22 mouse cellular contexts compared by ENCODE assay signal in the genomic region with DNA sequence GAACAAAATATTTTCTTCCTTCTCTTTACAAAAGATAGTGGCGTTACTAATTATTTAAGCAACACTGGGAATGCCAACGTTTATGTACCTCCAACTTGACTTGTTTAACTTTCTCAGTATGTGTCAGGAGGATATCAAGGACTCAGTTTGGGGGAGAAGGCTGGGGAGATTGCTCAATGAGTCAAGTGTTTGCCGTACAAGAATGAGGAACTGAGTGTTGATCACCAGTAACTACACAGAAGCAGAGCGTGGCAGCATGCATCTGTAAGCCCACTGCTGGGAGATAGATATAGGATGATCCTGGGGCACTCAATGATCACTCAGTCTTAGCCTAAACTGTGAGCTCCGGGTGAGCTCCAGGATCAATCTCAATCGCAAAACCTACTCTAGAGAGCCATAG. TPM values are rescaled to one million over a fixed set of nuclear protein-coding genes. Genes with fewer than 3 reads are reported as not detected.
DNase-seq lines count a peak whose midpoint lies in the region; ATAC-seq and TF ChIP-seq lines count a peak whose summit lies in the region.
"Had no signal": no experiment of that assay in that cellular context is flagged by ENCODE, and none has a peak within 500 bp of the region (broad histone marks: within the 10 kb centered on the region; RNA-seq: fewer than 3 reads in every experiment).

No protein-coding gene starts in this region.

- H3K27ac ChIP-seq in MEL (ENCODE audit: control insufficient read depth, low read depth, low read length), result no peak overlapping the region
- no peak overlapping the region for H3K27ac ChIP-seq in intestine, embryonic 16.5 days (ENCODE audit: low read length)
- H3K27ac ChIP-seq: embryonic facial prominence, embryonic 12.5 days; forebrain, embryonic 15.5 days; heart, adult 2 months; hindbrain, embryonic 12.5 days; hindbrain, postnatal 0 days had no signal

- H3K4me2 ChIP-seq in intestine, embryonic 16.5 days (ENCODE audit: low read depth, low read length), result no peak overlapping the region
- H3K4me2 ChIP-seq: embryonic facial prominence, embryonic 12.5 days; forebrain, embryonic 15.5 days; heart, embryonic 12.5 days; hindbrain, embryonic 12.5 days had no signal

- H3K79me2 ChIP-seq in MEL (ENCODE audit: control insufficient read depth, insufficient read depth, low read length, poor library complexity), result no peaks in the 10 kb centered on the region; the same call in 1 of the 2 replicates

- TF ChIP-seq RAD21 in MEL (IDR thresholded peaks at IDR 0.05; ENCODE audit: low read depth, low read length), result no peak

- WGBS in intestine, embryonic 16.5 days, result 73% methylated on average over 6 of the region's 6 CpGs

- H3K36me3 ChIP-seq in MEL (ENCODE audit: control insufficient read depth in 1 of 2, insufficient read depth in 2 of 2, low read length in 2 of 2), result peaks cover 0 to 6% of the 10 kb centered on the region in 2 experiments; a peak in 2 of 4 replicates
- H3K36me3 ChIP-seq in intestine, embryonic 16.5 days (ENCODE audit: control insufficient read depth, insufficient read depth, low read length), result no peaks in the 10 kb centered on the region
- H3K36me3 ChIP-seq: embryonic facial prominence, embryonic 12.5 days; forebrain, embryonic 15.5 days; G1E; heart, embryonic 12.5 days; hindbrain, embryonic 12.5 days had no signal

- TF ChIP-seq CTCF in MEL (IDR thresholded peaks at IDR 0.05 in 2 of 3, conservative IDR thresholded peaks at IDR 0.05 in 1 of 3; ENCODE audit: control insufficient read depth in 1 of 3, insufficient read depth in 1 of 3, low read depth in 2 of 3, low read length in 3 of 3, poor library complexity in 1 of 3, severe bottlenecking in 1 of 3), result no peak

- no peak for TF ChIP-seq POLR2A in MEL (IDR thresholded peaks at IDR 0.05; ENCODE audit: control insufficient read depth in 1 of 2, insufficient read depth in 1 of 2, low read depth in 1 of 2, low read length in 2 of 2, poor library complexity in 1 of 2)

- H3K4me3 ChIP-seq in MEL (ENCODE audit: control insufficient read depth in 1 of 2, insufficient read depth in 1 of 2, low read depth in 2 of 2, low read length in 2 of 2), result no peak overlapping the region
- H3K4me3 ChIP-seq in intestine, embryonic 16.5 days (ENCODE audit: low read length), result no peak overlapping the region
- H3K4me3 ChIP-seq: embryonic facial prominence, embryonic 12.5 days; forebrain, embryonic 15.5 days; heart, adult 2 months; heart, embryonic 12.5 days; hindbrain, embryonic 12.5 days had no signal

- peak; percentile 21 for DNase-seq in lung, postnatal 36 days
- no peak for DNase-seq in lung, postnatal 10 days
- peak; percentile 73 for DNase-seq in MEL (ENCODE audit: low read depth, low spot score)
- no peak for DNase-seq in layer of hippocampus, adult 9-10 months (ENCODE audit: low spot score)
- DNase-seq in thymus, postnatal 0 days (ENCODE audit: low spot score), result no peak
- DNase-seq: adrenal gland, adult 2 months; adrenal gland, postnatal 36 days; cerebellum, adult 11 months; cerebellum, adult 8-10 months; cerebellum, postnatal 14 days; gastrocnemius, postnatal 36 days; heart, adult 2 months had no signal

- no peak overlapping the region for H3K9ac ChIP-seq in MEL (ENCODE audit: control insufficient read depth, low read depth, low read length, poor library complexity, severe bottlenecking)
- no peak overlapping the region for H3K9ac ChIP-seq in intestine, embryonic 16.5 days (ENCODE audit: low read depth, low read length)
- H3K9ac ChIP-seq: embryonic facial prominence, embryonic 12.5 days; forebrain, embryonic 15.5 days; heart, embryonic 12.5 days; hindbrain, embryonic 12.5 days had no signal

- H3K27me3 ChIP-seq in MEL (ENCODE audit: control insufficient read depth in 1 of 2, insufficient read depth in 2 of 2, low read length in 2 of 2), result no peaks in the 10 kb centered on the region
- H3K27me3 ChIP-seq in intestine, embryonic 16.5 days (replicated peaks; ENCODE audit: control insufficient read depth, insufficient read depth, low read length), result no peaks in the 10 kb centered on the region
- H3K27me3 ChIP-seq: embryonic facial prominence, embryonic 12.5 days; forebrain, embryonic 15.5 days; heart, embryonic 12.5 days; hindbrain, embryonic 12.5 days had no signal

- H3K4me1 ChIP-seq in MEL (ENCODE audit: control insufficient read depth in 1 of 2, insufficient read depth in 2 of 2, low read length in 2 of 2), result no peaks in the 10 kb centered on the region; a peak in 1 of 4 replicates
- H3K4me1 ChIP-seq in intestine, embryonic 16.5 days (ENCODE audit: control insufficient read depth, insufficient read depth, low read length), result no peaks in the 10 kb centered on the region
- H3K4me1 ChIP-seq: embryonic facial prominence, embryonic 12.5 days; forebrain, embryonic 15.5 days; heart, embryonic 12.5 days; hindbrain, embryonic 12.5 days had no signal

- peak; percentile 94 for ATAC-seq in granulocyte monocyte progenitor cell, adult 5-6 weeks (replicated peaks; ENCODE audit: poor library complexity, severe bottlenecking)
- ATAC-seq in monocyte, adult 5-6 weeks (replicated peaks; ENCODE audit: insufficient number of reproducible peaks, low FRiP score, low TSS enrichment, poor library complexity, severe bottlenecking), result peak; percentile 56; the same call in 1 of the 2 replicates
- ATAC-seq in intestine, embryonic 16.5 days, result no peak
- ATAC-seq: forebrain, embryonic 15.5 days; hindbrain, postnatal 0 days; Patski had no signal

- TF ChIP-seq EP300 in MEL (IDR thresholded peaks at IDR 0.05; ENCODE audit: low read depth in 1 of 2, low read length in 2 of 2), result no peak

- H3K9me3 ChIP-seq in MEL (replicated peaks; ENCODE audit: insufficient read depth, low read length), result no peaks in the 10 kb centered on the region
- no peaks in the 10 kb centered on the region for H3K9me3 ChIP-seq in intestine, embryonic 16.5 days (ENCODE audit: control insufficient read depth, low read length)
- H3K9me3 ChIP-seq: embryonic facial prominence, embryonic 12.5 days; forebrain, embryonic 15.5 days; G1E; heart, embryonic 12.5 days; hindbrain, embryonic 12.5 days had no signal

TF ChIP-seq in MEL, 35 proteins besides CTCF, POLR2A, EP300 and RAD21:
- TF ChIP-seq POLR2AphosphoS5 (IDR thresholded peaks at IDR 0.05; ENCODE audit: borderline replicate concordance, low read depth, low read length), result no peak
- peak; percentile 70; the same call in 1 of the 2 replicates for TF ChIP-seq TBP (IDR thresholded peaks at IDR 0.05; ENCODE audit: low read depth, low read length)

RNA-seq across cellular contexts. Expression of a gene that starts 12.8 kb away (rescaled TPM):
- 9.1 and 9.2 TPM in 2 replicates for total RNA-seq in MEL (2012; rRNA removed)
- polyA plus RNA-seq in MEL (2012; ENCODE audit: insufficient read depth in 1 of 2, insufficient read length in 2 of 2, low read depth in 1 of 2, low replicate concordance in 2 of 2, missing spikeins in 1 of 2), result 10 to 100 TPM in 1 of 2 experiments, 1 to 10 TPM in 1; 6.5 to 36.0 TPM
- 22.8 and 29.6 TPM in 2 replicates for total RNA-seq in granulocyte monocyte progenitor cell, adult 5-6 weeks (2014; fragmentation: Nextera tagmentation)
- total RNA-seq in granulocyte monocyte progenitor cell, adult 5-6 weeks (2017), result 30.9 and 33.7 TPM in 2 replicates
- total RNA-seq in monocyte, adult 5-6 weeks (2017), result 30.7 to 54.8 TPM (median 39.8 TPM) in 3 replicates
- 28.8 and 30.7 TPM in 2 replicates for polyA plus RNA-seq in intestine, embryonic 16.5 days (2015; fragmentation: Nextera tagmentation; extraction: Ambion mirVana)
- 18.4 and 30.5 TPM in 2 replicates for polyA plus RNA-seq in thymus, postnatal 0 days (2015; fragmentation: Nextera tagmentation; extraction: Ambion mirVana)

Comparison
In these comparisons a context has a peak if more than half of its experiments do, and no peak if none do; other contexts are left out.
1. DNase-seq: peak in lung, postnatal 36 days (single experiment) and MEL (single experiment); none in lung, postnatal 10 days (single experiment), layer of hippocampus, adult 9-10 months (single experiment) and thymus, postnatal 0 days (single experiment).